Mouse (Mus musculus): ENCODE results near the gene Wee1. TPM values are rescaled to one million over a fixed set of nuclear protein-coding genes. Genes with fewer than 3 reads are reported as not detected.
"Not testable (repeated sequence)": the region's sequence is repeated elsewhere in the genome, so short reads cannot be mapped to it uniquely, and the experiment has no call there.

Wee1 gene
- polyA plus RNA-seq, 1 experiment = 21.6 TPM

DNA sequence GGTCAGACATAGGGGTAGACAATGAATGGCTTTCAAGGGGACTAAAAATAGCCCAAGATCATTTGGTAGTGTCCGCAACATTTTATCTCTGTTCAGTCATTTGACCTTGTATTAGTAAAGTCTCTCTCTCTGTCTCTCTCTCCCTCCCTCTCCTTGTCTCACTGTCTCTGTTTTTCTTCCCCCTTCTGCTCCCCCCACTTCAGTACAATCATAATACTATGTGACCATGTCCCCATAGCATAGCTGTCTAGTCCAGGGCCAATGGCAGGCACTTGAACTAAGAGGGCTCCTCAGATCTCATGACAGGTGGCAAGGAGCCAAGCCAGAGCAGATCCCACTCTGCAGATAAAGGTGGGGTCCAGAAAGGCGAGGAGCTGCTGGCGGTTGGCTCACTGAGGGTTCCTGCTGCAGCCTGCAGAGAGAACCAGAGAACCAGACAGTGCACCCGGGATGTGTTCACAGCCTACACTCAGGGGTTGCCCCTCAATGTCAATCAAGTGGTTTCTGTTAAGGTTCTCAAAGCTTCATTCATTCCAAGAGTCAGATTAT is 34.9 kb downstream of the Wee1 start:
- TF ChIP-seq CTCF (IDR thresholded peaks at IDR 0.05; ENCODE audit: borderline replicate concordance, insufficient read depth, low read length) = no peak
- Histone ChIP-seq H3K4me1 (ENCODE audit: control insufficient read depth, insufficient read depth, low read length) (peaks cover 16% of the 10 kb centered on the region), H3K4me3 (ENCODE audit: insufficient read depth, low read length) (no peak overlapping the region), H3K27ac (ENCODE audit: insufficient read depth, low read length) (peak overlapping the region; percentile 23; the same call in 1 of the 2 replicates)

DNA sequence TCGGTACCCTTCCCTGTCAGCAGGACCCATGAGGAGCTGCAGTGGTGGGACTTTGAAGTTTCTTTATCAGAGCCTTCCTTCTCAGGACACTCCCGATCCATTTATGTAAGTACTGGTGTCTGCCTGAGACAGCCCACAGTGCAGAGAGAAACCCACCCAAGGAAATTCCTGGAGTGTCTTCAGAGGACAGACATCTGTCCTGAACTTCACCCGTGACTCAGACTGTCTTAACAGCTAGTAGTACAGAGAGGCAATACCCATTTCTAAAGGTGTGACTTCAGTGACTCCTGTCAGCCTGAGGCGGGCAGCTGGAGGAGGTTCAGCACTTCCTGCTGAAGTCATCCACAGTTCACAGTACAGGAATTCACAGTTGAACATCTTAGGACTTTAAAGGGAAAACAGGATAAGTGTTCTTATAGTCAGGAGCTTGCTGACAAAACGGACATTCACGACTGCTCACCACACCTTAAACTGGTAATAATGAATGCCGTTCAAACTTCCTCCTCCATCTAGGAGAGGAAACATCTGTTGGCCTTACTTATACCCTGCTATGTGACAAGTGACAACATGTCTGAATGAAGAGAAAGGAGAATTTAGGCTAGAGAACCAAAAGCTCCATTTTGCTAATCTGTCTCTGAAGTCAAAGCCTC is 35.5 kb downstream of the Wee1 start:
- no peak overlapping the region for H3K4me3 ChIP-seq (ENCODE audit: insufficient read depth, low read length)
- peaks cover 17% of the 10 kb centered on the region for H3K4me1 ChIP-seq (ENCODE audit: control insufficient read depth, insufficient read depth, low read length)
- TF ChIP-seq CTCF (IDR thresholded peaks at IDR 0.05; ENCODE audit: borderline replicate concordance, insufficient read depth, low read length) (no peak), POLR2A (IDR thresholded peaks at IDR 0.05; ENCODE audit: low read depth, low read length) (no peak)
- H3K27ac ChIP-seq (ENCODE audit: insufficient read depth, low read length) = peak overlapping the region; percentile 42; the same call in 1 of the 2 replicates

DNA sequence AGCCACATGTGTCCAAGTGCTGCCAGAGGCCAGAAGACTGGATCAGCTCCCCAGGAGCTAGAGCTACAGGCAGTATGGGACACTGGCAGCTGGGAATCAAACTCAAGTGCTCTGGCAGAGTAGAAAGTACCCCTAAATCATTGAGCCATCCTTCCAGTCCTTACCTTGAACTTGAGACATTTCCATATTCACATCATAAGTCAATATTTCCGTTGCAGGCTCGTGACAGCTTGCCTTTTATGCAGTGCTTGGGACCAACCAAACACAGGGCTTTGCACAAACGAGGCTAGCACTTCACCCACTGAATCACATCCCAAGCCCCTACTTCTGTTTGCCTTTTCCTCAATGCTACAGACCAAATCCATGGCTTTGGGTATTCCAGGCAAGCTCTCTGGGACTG is 36.2 kb downstream of the Wee1 start:
- Histone ChIP-seq H3K4me1 (ENCODE audit: control insufficient read depth, insufficient read depth, low read length) (peaks cover 19% of the 10 kb centered on the region), H3K27ac (ENCODE audit: insufficient read depth, low read length) (peak overlapping the region; percentile 42; the same call in 1 of the 2 replicates), H3K4me3 (ENCODE audit: insufficient read depth, low read length) (no peak overlapping the region)
- TF ChIP-seq CTCF (IDR thresholded peaks at IDR 0.05; ENCODE audit: borderline replicate concordance, insufficient read depth, low read length) = no peak
- no peak for TF ChIP-seq POLR2A (IDR thresholded peaks at IDR 0.05; ENCODE audit: low read depth, low read length)

DNA sequence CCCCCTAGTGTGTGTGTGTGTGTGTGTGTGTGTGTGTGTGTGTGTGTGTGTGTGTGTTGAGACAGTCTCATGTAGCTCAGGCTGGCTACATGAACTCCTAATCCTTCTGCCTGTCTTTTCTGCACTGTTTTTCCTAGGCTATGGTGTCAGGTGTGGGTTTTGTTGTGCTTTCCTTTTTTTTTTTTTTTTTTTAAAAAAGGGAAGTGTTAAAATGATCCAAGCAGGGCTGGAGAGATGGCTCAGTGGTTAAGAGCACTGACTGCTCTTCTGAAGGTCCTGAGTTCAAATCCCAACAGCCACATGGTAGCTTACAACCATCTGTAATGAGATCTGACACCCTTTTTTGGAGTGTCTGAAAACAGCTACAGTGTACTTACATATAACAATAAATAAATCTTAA is 38.3 kb downstream of the Wee1 start:
- H3K4me3 ChIP-seq (ENCODE audit: insufficient read depth, low read length); H3K27ac ChIP-seq (ENCODE audit: insufficient read depth, low read length): not testable (repeated sequence)
- H3K4me1 ChIP-seq (ENCODE audit: control insufficient read depth, insufficient read depth, low read length) = peaks cover 19% of the 10 kb centered on the region

DNA sequence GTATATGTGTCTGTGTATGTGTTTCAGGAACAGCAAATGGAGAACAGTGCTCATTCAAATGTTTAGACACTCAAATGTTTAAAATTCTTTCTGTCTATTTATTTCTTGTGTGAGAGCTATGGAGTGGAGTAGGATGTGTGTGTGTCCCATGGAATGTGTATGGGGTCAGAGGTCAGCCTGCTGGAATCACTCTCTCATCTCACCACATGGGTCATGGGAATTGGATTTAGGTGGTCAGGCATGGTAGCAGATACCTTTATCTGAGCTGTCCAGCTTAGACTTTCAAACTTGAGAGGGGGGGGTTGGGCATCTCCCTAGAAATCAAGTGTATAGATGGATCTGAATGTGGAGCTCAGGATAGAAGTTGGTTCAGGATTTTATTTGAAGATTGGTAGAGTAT is 38.8 kb downstream of the Wee1 start:
- H3K27ac ChIP-seq (ENCODE audit: insufficient read depth, low read length) = no peak overlapping the region
- peaks cover 19% of the 10 kb centered on the region for H3K4me1 ChIP-seq (ENCODE audit: control insufficient read depth, insufficient read depth, low read length)
- TF ChIP-seq POLR2A (IDR thresholded peaks at IDR 0.05; ENCODE audit: low read depth, low read length) (no peak), CTCF (IDR thresholded peaks at IDR 0.05; ENCODE audit: borderline replicate concordance, insufficient read depth, low read length) (no peak)
- no peak overlapping the region for H3K4me3 ChIP-seq (ENCODE audit: insufficient read depth, low read length)

DNA sequence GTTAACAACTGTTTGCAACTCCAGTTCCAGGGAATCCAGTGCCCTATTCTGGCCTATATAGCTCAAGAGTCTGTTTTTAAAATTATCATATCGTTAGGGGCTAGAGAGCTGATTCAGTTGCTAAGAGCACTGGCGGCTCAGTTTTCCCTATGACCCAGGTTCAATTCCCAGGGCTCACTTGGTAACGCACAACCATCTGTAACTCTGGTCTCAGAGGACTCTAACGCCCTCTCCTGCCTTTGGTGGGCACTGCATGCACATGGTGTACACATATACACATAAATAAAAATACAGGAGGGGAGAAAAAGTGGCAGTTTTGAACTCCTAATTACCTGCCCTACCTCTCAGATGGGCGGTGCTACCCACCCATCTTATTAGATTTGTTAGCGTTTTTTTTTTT is 41.2 kb downstream of the Wee1 start:
- Histone ChIP-seq H3K4me1 (ENCODE audit: control insufficient read depth, insufficient read depth, low read length) (0 out of 2 replicates have a peak, but pooled peaks cover 2% of the 10 kb centered on the region), H3K27ac (ENCODE audit: insufficient read depth, low read length) (no peak overlapping the region), H3K4me3 (ENCODE audit: insufficient read depth, low read length) (no peak overlapping the region)
- TF ChIP-seq POLR2A (IDR thresholded peaks at IDR 0.05; ENCODE audit: low read depth, low read length) = no peak
- no peak for TF ChIP-seq CTCF (IDR thresholded peaks at IDR 0.05; ENCODE audit: borderline replicate concordance, insufficient read depth, low read length)

DNA sequence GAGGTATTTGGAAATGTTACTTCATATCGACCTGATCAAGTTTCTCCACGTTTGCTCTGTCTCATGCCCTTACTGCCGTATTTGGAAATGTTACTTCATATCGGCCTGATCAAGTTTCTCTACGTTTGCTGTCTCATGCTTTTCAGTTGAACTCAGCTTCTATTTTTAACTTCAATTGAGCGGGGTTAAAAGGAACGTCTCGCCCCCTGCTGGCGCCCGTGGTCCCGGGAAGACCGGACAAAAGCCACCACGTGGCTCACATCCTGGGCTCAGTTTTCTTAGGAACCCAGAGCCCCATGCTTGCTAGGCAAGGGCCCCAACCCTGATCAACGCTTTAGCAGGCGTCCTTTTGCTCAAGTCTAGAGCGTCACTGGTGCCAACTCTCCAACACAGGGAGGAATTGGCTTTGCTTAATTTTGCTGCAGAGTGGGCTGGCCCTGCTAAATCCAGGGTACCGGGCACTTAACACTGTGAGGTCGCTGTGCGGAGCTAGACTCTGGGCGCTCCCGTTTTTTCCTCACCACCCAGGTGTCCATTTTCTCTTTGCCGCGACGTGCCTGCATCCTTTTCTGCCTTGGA is 42.3 kb downstream of the Wee1 start:
- TF ChIP-seq POLR2A (IDR thresholded peaks at IDR 0.05; ENCODE audit: low read depth, low read length) = peak; percentile 52; the same call in 1 of the 2 replicates
- TF ChIP-seq CTCF (IDR thresholded peaks at IDR 0.05; ENCODE audit: borderline replicate concordance, insufficient read depth, low read length) = 0 out of 2 replicates have a peak, but pooled peaks have one; percentile 33
- H3K4me1 ChIP-seq (ENCODE audit: control insufficient read depth, insufficient read depth, low read length) = 0 out of 2 replicates have a peak, but pooled peaks cover 2% of the 10 kb centered on the region
- peak overlapping the region; percentile 96 for H3K27ac ChIP-seq (ENCODE audit: insufficient read depth, low read length)
- peak overlapping the region; percentile 39 for H3K4me3 ChIP-seq (ENCODE audit: insufficient read depth, low read length)

DNA sequence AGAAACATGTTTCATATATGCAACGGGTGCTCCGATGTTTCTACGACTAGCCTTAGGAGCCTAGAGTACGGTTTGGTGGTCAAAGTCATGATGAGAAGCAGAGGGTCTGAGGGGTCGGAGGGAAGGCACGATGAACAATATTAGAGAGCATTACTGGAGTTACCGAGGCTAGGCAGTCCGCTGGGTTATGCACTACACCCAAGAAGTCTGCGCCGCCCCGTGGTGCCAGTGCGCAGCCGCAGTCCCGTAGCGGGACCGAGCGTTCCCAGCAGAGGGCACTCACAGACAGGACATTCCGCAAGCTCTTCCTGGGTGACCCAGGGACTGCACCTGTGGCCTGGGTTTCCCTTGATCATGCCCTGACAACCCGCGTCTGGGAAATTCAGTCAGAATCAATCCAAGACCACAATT is 42.9 kb downstream of the Wee1 start:
- peak overlapping the region; percentile 39 for H3K4me3 ChIP-seq (ENCODE audit: insufficient read depth, low read length)
- H3K27ac ChIP-seq (ENCODE audit: insufficient read depth, low read length) = peak overlapping the region; percentile 96
- 0 out of 2 replicates have a peak, but pooled peaks cover 2% of the 10 kb centered on the region for H3K4me1 ChIP-seq (ENCODE audit: control insufficient read depth, insufficient read depth, low read length)
- TF ChIP-seq POLR2A (IDR thresholded peaks at IDR 0.05; ENCODE audit: low read depth, low read length) = peak; percentile 93
- TF ChIP-seq CTCF (IDR thresholded peaks at IDR 0.05; ENCODE audit: borderline replicate concordance, insufficient read depth, low read length) = peak; percentile 96

DNA sequence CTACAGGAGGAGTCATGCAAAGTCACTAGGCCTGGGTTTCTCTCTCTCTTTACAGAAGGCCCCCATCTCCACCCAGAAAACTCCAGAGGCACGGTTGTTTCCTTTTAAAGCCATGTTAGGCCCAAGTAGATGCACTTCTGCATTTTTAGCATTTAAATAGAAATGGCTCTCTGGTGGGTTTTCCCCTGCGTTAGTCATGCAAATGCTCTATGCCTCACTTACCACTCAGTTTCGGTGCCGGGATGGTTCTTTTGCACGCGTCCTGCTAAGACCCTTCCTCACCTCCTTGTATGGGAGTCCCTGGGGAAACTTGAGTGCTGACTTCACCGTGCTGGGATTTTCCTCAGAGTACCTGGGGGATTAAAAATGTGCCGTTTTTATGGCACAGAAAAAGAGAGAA is 44.4 kb downstream of the Wee1 start:
- Histone ChIP-seq H3K4me1 (ENCODE audit: control insufficient read depth, insufficient read depth, low read length) (0 out of 2 replicates have a peak, but pooled peaks cover 2% of the 10 kb centered on the region), H3K4me3 (ENCODE audit: insufficient read depth, low read length) (no peak overlapping the region), H3K27ac (ENCODE audit: insufficient read depth, low read length) (0 out of 2 replicates have a peak overlapping the region, but pooled peaks have one; percentile 4)
- no peak for TF ChIP-seq CTCF (IDR thresholded peaks at IDR 0.05; ENCODE audit: borderline replicate concordance, insufficient read depth, low read length)

DNA sequence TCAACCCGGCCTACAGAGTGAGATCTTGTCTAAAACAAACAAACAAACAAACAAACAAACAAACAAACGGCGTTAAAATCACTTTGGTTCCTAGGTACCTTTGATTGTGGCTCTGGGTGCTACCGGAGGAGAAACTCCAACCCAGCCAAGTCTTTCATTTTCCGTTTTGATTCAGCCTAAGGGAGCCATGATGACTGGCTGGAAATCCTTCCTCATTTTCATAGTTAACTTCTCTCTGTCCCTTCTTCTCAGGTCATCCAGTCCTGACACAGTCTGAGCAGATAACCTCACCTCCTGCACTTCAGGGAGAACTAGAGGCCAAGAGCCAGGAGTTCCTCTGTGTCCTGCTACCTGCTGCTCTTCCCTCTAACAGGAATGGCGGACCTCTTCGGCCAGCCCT is 57.4 kb downstream of the Wee1 start:
- H3K4me3 ChIP-seq (ENCODE audit: insufficient read depth, low read length) = no peak overlapping the region
- H3K27ac ChIP-seq (ENCODE audit: insufficient read depth, low read length) = no peak overlapping the region
- TF ChIP-seq CTCF (IDR thresholded peaks at IDR 0.05; ENCODE audit: borderline replicate concordance, insufficient read depth, low read length) (no peak), POLR2A (IDR thresholded peaks at IDR 0.05; ENCODE audit: low read depth, low read length) (no peak)
- no peaks in the 10 kb centered on the region for H3K4me1 ChIP-seq (ENCODE audit: control insufficient read depth, insufficient read depth, low read length)

Data from embryonic fibroblast, embryonic 13.5 days (primary cell).